Mouse (Mus musculus): Measurements from ENCODE around the gene Cdh18. TPM values are rescaled to one million over a fixed set of nuclear protein-coding genes. Genes with fewer than 3 reads are reported as not detected.
A peak's percentile ranks its signal among the peaks of the same experiment; 100 is the strongest.

Gene Cdh18
- total RNA-seq, 2 experiments from 2014 or later: not detected

DNA sequence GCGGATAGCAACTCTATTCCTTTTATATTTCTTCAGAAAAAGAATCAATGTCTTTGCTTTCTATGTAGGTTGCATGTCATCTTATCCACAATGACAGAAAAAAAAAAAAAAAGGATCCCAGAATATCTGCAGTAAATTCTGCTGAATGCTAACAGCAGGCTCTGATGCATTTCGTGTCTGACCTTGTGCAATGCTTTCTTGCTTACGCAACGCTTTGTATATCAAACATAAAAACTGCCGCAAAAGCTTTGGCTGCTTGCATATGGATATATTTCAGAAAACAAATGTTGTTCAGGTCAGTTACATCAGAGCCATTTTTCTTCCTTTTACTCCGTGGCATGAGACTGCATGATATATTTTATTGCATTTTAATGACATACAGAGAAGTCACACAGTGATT lies 240.9 kb downstream of the Cdh18 start:
- TF ChIP-seq CTCF (IDR thresholded peaks at IDR 0.05): no peak
- DNase-seq: no peak
- intact Hi-C loops (cut with DNase I): no loop called here
- Histone ChIP-seq H3K4me3 (no peak overlapping the region), H3K27ac (no peak overlapping the region)

DNA sequence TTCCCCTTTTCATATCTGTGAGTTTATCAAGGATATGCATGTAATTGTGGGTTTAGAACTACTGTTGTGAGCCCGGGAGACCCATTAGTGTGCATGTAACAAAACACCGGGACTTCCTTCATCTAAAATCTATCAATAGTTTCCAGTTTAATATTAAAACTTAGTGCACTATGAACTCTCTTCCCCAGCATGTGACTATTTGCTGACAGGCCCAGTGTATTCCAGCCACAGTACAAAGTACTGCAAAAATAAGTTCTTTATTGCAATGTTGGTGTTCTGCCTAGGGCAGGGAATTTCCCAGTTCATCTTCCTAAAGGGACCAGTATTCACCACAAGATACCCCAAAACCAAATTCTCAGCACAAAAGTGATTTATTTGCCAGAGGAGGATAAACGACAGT lies 243.0 kb downstream of the Cdh18 start:
- no peak for DNase-seq
- no peak overlapping the region for H3K27ac ChIP-seq
- H3K4me3 ChIP-seq: no peak overlapping the region
- intact Hi-C loops (cut with DNase I): no loop called here
- no peak for TF ChIP-seq CTCF (IDR thresholded peaks at IDR 0.05)

DNA sequence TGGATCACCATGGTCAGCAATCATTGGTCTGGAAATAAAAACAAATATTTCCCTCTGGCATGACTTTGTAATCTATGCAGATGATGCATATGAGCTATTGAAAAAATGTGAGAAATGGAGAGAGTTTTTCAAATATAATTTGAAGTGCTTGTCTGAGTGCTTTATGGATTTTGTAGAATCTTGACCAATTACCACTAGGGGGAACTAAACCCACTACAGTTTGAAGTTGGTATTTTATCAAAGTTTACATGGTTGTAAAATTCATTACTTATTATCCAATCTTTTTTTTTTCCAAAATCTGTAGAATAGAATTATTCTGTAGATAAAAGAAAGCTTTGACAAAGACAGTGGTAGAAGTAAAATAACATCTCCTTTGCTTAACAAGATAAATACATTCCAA lies 284.3 kb downstream of the Cdh18 start:
- no peak for DNase-seq
- no peak for TF ChIP-seq CTCF (IDR thresholded peaks at IDR 0.05)
- H3K4me3 ChIP-seq: no peak overlapping the region
- intact Hi-C loops (cut with DNase I): no loop called here
- no peak overlapping the region for H3K27ac ChIP-seq

DNA sequence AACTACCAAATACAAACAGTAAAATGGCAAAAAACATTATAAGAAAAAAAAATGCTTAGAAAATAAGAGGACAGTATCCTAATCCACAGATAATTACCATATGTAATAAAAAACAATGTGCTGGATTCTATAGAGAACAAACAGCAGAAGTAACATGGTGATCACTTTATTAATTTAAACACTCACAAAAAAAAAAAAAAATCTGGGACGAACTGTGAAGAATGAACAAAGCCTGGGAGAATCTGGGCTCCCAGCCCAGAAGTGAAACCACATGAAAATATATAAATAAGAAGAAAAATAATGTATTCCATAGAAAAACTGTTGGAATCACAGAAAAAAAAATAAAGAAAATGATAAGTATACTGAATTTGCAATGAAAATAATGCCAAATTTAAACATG lies 288.4 kb downstream of the Cdh18 start:
- no peak for TF ChIP-seq CTCF (IDR thresholded peaks at IDR 0.05)
- no peak for DNase-seq
- no peak overlapping the region for H3K27ac ChIP-seq
- H3K4me3 ChIP-seq: no peak overlapping the region
- intact Hi-C loops (cut with DNase I): no loop called here

DNA sequence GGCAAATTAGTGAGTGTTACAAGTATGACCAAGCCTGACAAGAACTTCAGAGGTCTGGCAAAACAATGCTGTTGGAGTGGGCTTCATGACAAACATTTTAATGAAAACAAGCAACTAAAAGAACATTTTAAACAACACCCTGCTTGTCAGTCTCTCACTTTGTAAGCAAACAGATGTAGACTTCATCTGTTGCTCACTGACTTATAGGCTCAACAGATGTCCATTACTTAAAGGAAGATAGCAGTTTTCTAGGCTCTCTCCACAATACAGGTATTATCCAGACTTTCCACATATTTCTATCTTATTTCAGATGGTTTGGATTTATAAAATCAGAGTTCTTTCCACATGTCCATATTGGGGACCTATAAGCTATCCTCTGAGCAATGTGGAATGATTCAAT lies 308.9 kb downstream of the Cdh18 start:
- DNase-seq: no peak
- TF ChIP-seq CTCF (IDR thresholded peaks at IDR 0.05): no peak
- Histone ChIP-seq H3K4me3 (no peak overlapping the region), H3K27ac (no peak overlapping the region)
- intact Hi-C loops (cut with DNase I): no loop called here

DNA sequence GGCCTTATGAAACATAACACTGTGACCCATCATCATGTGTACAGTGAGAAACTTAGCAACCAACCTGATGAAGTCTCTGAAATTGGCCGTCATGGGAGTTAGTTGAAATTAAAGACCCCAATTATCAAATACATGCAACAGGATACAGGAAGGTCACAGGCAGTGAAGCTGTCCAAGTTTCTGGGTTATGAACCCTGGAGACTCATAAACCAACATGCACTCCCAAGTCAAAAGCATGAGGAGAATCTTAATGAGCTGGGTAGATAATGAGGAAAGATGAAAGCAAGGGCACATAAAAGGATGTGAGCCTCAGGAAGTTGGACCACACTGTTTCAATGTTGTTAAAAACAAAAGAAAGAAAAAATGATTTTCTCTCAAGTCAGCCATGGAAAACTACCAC lies 321.9 kb downstream of the Cdh18 start:
- no peak for TF ChIP-seq CTCF (IDR thresholded peaks at IDR 0.05)
- no peak for DNase-seq
- Histone ChIP-seq H3K4me3 (no peak overlapping the region), H3K27ac (no peak overlapping the region)
- intact Hi-C loops (cut with DNase I): no loop called here

DNA sequence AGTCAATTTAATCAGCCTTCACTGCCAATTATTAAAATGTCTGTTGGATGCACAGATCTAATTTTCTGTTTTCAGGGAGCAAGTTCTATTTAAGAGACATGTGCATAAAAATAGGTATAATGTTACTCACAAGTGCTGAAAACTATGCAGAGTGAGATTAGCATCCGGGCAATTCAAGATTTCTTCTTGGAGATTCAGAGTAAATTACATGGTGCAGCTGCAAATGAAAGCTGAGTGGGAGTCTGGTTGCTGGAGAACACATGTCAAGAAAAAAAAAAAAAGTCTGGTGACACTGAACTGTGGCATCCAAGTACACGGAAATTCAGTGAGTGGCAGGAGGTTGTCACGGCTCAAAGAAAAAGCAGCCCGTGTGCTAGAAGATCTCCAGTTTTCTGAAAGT lies 348.9 kb downstream of the Cdh18 start:
- Histone ChIP-seq H3K4me3 (peak overlapping the region; percentile 16; the same call in 1 of the 2 replicates), H3K27ac (no peak overlapping the region)
- TF ChIP-seq CTCF (IDR thresholded peaks at IDR 0.05): no peak
- no peak for DNase-seq
- intact Hi-C loops (cut with DNase I): no loop called here

DNA sequence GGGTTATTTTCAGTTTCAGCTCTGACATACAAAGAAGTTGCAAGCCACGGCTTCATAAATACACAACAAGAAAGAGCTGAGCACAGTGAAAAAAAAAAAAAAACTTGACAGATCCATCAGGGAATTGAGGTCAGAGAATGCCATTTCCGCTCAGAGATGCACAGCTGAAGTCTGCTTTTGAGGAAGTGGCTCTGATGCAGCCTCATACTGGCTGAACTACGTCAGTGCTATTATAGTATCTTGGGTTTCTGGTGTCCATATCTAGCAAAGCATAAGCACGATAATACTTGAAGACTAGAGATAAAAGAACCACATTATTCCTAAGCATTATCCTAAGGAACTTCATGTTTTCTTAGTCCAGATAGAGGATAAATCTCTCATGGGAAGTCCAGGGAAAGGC lies 349.4 kb downstream of the Cdh18 start:
- TF ChIP-seq CTCF (IDR thresholded peaks at IDR 0.05): no peak
- H3K27ac ChIP-seq: no peak overlapping the region
- intact Hi-C loops (cut with DNase I): no loop called here
- no peak for DNase-seq
- H3K4me3 ChIP-seq: peak overlapping the region; percentile 16; the same call in 1 of the 2 replicates

DNA sequence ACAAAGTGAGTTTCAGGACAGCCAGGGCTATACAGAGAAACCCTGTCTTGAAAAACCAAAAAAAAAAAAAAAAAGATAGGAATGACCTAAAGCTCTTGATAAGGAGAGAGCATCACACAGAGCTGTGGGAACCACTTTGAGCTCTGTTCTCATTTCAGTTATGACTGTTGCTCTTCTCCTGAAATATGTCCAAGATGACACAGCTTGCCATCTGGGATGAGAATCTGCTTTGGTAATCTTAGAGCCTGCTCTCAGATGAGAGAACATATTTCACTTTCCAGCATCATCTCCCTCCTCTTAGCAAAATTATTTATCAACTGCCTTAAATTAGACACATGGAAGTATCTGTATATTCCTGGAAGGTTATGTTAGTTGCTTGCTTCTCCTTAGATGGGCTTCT lies 365.6 kb downstream of the Cdh18 start:
- Histone ChIP-seq H3K4me3 (no peak overlapping the region), H3K27ac (no peak overlapping the region)
- DNase-seq: no peak
- intact Hi-C loops (cut with DNase I): no loop called here
- no peak for TF ChIP-seq CTCF (IDR thresholded peaks at IDR 0.05)

DNA sequence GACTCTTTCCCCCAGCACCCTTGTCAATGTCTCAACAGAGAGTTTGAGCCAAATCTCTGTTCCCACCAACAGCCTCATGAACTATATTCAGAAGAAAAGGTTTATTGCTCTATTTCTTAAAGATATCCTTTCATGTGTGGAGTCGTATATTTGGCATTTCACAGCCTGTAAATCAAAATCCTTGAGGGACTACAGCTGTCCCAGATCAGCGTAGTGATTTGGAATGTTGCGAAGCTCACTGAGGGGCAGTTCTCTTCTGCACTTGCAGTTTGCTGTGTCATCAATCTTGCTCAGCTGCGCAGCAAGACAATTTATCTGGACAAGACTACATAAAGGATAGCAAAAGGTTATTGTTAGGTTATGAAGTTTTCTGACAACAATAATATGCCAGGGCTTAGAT lies 385.5 kb downstream of the Cdh18 start:
- DNase-seq: no peak
- TF ChIP-seq CTCF (IDR thresholded peaks at IDR 0.05): no peak
- intact Hi-C loops (cut with DNase I): no loop called here
- no peak overlapping the region for H3K4me3 ChIP-seq
- no peak overlapping the region for H3K27ac ChIP-seq

DNA sequence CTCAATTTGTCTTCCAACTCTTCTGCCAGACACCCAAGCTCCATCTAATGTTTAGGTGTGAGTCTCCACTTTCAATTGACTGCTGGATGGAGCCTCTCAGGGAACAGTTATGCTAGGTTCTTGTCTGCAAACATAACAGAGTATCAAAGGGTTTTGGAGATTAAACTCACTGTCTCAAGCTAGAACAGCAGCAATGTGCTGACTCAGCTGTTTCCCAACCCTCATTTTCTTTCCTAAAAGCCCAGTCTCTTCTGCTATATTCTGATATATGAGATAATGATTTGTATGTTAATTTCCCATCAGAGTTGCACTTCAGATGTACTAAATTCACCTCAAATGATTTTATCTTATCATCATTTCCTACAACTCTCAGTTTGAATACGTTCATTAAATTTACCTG lies 398.4 kb downstream of the Cdh18 start:
- TF ChIP-seq CTCF (IDR thresholded peaks at IDR 0.05): no peak
- no peak overlapping the region for H3K27ac ChIP-seq
- no peak for DNase-seq
- no peak overlapping the region for H3K4me3 ChIP-seq
- intact Hi-C loops (cut with DNase I): no loop called here

DNA sequence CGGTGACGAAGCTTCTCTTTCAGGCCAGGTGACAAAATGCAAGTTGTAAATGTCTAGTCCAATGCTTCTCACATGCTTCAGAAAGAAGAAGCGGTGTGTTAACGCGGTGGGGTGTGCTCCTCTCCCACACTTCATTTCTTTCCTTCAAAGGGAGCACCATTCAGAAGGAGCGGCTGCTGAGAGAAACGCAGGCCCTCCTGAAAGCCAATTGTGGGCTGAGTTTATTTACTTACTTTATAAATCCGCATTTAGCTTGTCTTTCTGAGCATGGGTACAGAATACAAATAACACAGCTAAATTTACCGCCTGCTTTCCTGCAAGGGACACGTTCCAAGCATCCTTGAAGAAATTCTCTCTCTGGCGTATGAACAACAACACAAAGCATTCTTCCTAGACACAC lies 420.6 kb downstream of the Cdh18 start:
- Histone ChIP-seq H3K4me3 (no peak overlapping the region), H3K27ac (no peak overlapping the region)
- no peak for DNase-seq
- TF ChIP-seq CTCF (IDR thresholded peaks at IDR 0.05): no peak
- intact Hi-C loops (cut with DNase I): no loop called here

DNA sequence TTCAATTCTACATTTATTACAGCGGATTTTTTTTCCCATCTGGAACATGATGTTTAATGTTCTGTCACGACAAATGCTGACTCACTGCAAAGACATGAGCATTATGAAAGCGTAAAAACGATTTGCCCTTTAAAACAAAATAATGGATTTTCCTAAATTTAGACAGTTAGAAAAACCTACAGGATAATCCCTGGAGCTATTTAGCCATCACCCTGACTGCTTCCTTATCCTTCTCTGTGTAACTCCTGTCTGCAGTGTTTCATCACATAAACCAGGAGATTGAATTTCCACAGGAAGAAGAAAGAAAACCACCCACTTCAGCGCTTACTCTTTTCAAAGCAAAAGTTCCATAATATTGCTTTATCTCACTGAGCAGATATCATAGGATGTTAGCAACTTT lies 431.3 kb downstream of the Cdh18 start:
- no peak overlapping the region for H3K4me3 ChIP-seq
- H3K27ac ChIP-seq: no peak overlapping the region
- TF ChIP-seq CTCF (IDR thresholded peaks at IDR 0.05): no peak
- intact Hi-C loops (cut with DNase I): no loop called here
- DNase-seq: no peak

DNA sequence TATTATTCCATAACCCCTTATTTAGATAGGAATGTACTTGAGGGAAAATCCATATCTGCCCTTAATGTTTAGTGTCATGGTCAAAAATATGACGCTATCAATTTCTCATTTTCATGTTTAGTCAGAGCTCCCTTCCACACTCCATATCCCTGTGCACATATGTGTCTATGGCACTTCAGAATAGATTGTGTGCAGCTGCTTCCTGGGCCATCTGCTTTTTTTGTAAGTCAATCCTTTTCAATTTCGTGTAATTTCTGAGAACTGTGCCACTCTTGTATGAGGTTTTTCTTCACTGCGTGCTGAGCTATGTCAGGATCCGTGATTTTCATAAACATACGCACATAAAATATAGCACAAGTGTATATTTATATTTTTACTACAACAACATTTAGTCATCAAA lies 435.8 kb downstream of the Cdh18 start:
- TF ChIP-seq CTCF (IDR thresholded peaks at IDR 0.05): no peak
- no peak for DNase-seq
- intact Hi-C loops (cut with DNase I): no loop called here
- Histone ChIP-seq H3K27ac (no peak overlapping the region), H3K4me3 (no peak overlapping the region)

DNA sequence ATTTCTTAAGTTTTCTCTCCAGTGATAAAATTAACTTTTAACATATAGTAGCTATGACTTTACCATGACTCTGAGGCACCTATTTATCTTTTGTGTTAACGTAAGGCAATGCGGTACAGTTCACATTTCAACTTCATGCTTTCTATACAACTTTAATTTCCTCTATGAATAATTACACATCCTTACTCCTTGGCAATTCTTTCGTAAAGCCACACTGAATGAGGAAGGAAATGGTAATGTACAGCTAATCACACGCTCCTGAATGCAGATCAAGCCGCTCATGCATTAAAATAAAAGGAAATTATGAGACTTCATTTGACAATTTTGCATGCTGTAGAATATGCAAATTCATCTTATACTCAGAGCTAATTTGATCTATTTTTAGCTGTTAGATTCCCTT lies 467.9 kb downstream of the Cdh18 start:
- intact Hi-C loops (cut with DNase I): no loop called here
- no peak overlapping the region for H3K4me3 ChIP-seq
- TF ChIP-seq CTCF (IDR thresholded peaks at IDR 0.05): no peak

More for the DNA sequence above, 467.9 kb downstream of the Cdh18 start:
- DNase-seq: no peak
- no peak overlapping the region for H3K27ac ChIP-seq

All from gastrocnemius, adult 2 months (tissue).